Mouse (Mus musculus): ENCODE results near the gene Olfr543.

The Olfr543 gene

DNA sequence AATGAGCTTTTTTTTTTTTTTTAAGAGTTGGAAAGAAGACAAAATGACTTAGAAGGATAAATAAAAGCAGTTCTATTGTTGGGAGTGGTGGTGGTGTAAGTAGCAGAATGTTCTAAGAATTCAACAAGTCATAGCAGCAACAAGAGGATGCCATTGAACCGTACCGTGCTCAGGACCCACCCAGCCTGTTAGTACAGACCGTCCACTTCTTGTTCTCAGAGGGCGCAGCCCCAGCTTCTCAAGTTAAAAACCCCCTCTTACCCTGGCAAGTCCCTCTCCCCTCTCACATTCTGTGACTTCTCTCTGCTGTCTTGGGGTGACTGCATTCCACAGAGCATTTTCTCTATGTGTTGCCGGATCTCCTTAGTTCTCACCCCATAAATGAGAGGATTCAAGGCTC, 4.9 kb downstream of the Olfr543 start:
- DNase-seq (ENCODE audit: low spot score): no peak

DNA sequence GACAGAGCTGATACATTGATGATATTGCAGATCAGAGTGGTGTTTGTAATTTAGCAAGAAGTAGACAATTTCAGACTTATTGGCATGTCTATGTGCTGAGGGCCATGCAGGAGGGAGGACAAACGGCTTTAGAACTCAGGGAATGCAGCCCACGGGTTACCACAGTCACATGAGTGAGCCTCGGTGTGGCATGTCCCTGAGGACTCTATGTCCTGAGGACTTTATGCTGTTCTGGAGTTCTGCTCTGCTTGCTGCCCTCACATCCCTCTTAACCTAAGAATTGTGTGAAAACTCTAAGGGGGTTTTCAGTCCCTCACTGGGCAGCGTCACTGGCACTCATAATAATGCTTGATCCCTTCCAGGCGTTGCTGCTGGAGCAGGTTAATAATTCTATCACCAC, 8.8 kb downstream of the Olfr543 start:
- DNase-seq (ENCODE audit: low spot score): no peak

DNA sequence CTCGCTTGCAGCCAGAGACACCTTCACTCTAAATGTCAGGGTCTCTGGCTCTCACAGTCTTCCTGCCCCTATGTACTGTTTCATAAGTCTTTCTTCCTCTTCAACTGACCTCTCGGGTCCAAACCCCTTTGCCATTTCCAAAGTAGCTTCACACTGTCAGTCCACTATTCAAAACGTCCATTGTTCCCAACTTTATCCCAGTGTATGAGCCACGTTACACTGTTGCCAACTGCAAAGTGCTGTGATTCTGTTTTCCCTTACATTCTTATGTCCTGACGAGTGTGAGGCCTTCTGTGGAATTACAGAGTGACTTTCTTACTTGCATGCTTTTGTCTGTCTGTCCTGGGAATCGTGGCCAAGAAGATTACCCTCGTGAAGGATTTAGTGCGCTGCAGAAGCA, 13.9 kb downstream of the Olfr543 start:
- DNase-seq (ENCODE audit: low spot score): no peak

DNA sequence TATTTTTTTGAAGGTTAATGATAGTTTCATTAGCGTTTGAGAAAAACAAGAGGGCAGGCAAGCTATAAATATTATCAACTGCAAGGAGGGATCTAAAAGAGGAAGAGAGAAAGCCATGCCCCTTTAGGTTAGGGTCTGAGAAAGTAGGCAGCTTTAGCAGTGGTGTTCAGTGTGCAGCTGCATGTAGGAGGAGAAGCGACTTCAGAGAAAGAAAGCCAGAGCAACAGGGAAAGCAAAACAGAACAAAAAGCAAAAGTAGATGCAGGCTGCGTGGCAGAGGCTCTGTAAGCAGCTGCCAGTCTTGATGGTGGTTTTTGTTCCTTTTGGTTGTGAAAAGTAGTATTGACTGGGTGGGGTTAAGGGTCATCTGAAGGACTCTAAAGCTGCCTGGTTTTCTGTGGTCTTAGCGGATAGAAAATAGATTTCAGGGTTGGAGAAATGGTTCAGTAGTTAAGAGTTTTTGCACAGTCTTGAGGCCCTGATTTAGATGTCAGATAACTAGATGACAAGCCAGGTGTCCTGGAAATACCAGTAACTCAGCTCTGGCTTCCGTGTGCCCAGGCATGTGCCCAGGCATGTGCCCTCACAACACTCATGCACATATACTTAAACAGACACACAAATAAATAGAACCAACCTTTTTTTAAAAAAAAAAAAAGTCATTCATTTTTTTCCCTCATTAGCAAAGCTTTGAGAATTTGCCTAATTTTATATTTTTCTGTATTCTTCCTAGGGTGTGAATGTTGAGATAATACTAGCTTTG, 22.7 kb downstream of the Olfr543 start:
- no peak for DNase-seq (ENCODE audit: low spot score)

DNA sequence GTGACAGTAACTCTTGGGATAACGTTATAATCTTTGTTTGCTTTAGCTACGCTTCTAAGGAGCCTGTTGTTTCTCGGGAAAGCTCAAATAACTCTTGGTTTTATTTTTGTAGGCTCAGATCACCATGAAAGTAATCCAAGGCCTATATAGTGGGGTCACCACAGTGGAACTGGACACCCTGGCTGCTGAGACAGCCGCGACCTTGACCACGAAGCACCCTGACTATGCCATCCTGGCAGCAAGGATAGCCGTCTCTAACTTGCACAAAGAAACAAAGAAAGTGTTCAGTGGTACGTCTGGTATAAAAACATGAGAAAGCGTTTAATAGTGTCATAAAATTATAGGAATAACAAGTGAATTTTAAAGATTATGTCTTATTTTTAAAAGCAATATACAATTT, 35.0 kb downstream of the Olfr543 start:
- DNase-seq (ENCODE audit: low spot score): no peak

DNA sequence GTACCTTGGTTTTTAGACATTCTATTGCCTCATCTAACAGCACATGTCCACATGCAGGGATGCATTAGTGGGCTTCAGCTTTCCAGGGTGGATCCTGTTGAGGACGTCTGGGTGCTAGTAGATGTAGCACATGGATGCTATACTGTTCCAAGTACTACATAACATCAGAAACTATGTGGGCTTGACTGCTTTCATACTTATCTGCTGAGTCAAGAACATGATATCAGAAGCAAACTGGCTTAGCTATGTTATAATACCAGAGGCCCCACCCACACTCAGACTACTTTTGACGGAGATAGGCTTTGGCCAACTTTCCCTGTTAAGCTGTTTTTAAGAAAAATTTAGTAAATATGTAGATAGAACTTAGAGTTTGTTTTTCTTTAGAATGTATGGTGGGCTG, 37.2 kb downstream of the Olfr543 start:
- peak; percentile 77 for DNase-seq (ENCODE audit: low spot score)

DNA sequence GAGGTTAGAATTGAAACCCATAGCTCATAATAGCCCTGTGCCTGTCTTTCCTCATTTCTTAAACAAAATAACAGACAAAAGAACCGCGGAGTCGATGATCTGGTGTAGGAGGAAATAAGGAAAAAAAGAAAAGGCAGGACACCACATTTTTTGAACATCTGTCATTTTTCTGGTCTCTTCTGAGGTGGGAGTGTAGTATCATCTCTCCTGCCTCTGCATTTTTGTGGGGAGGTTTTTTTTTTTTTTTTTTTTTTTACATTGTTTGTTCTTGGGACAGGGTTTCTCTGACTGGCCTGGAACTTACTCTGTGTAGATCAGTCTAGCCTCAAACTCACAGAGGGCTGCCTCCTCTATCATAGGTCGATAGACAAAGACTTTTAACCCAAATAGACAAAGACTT, 39.0 kb downstream of the Olfr543 start:
- no peak for DNase-seq (ENCODE audit: low spot score)

DNA sequence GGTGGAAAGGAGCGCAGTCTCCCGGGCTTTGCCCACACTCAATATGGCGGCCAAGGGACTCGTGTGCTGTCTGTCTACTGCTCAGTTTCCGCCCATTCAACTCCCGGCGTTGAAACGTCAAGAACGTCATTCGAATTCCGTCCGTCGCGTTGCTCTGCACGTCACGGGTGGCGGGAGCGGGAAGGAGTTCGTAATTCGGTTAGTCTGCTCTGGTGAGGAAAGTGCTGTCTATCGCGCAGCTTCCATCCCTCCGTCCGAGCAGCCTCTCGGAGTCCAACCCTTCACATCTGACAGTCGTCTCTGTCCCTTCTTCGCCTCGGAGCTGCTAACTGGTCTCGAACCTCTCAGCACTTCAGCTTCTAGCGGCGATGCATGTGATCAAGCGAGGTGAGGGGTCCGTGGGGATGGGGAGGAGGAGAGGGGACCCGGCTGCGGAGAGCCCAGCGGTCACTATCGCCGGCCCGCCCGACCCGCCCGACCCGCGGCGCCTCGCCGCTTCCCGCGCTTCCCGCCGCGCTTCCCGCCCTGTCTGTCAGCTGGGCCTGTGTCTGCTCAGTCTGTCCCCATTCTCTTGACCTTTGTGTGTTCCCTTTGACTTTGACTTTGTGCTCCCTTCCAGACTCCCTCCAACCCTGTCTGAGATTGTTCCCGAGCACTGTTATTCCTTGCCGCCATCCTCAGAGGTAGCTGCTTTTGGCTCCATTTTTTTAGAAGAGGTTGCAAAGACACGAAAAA, 39.7 kb downstream of the Olfr543 start, which contains the start of gene Rrm1:
Gene Rrm1, plus strand, starts transcription at position 39 of the 735 bp plus-strand sequence.
- DNase-seq (ENCODE audit: low spot score): peak; percentile 98

DNA sequence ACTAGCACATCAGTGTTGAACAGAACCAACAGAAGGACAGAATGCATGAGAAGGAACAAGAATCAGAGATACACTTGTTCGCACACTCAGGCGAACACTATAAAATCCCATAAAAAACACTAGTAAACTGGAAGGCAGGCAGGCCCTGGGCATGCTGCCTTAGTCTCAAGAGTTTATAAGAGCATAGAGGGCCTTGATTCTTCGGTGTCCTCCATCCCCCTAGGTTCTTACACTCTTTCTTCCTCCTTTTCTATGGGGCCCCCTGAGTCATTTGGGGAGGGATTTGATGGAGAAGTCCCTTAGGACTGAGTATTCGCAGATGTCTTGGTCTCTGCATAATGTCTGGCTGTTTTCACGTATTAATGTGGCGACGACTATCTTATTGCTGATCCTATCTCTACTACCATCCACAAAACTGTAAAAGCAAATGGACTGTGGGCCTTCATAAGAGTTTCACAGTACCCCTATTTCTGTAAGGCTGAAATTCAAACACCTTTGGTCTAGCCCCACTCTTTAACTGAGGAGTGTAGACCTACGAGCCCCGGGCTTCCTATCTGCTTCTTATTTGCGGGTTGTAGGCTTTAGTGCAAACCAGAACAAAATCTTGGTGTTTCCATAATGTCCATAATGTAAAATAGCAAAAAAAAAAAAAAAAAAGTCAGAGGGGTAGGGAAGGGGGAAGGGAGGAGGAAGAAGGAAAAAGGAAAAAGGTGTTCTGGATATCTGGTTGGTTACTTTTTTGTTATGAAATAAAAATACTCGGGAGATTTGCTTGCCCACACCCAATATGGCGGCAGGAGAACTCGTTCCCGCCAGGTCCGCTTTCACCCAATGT, 40.4 kb downstream of the Olfr543 start:
- no peak for DNase-seq (ENCODE audit: low spot score)

DNA sequence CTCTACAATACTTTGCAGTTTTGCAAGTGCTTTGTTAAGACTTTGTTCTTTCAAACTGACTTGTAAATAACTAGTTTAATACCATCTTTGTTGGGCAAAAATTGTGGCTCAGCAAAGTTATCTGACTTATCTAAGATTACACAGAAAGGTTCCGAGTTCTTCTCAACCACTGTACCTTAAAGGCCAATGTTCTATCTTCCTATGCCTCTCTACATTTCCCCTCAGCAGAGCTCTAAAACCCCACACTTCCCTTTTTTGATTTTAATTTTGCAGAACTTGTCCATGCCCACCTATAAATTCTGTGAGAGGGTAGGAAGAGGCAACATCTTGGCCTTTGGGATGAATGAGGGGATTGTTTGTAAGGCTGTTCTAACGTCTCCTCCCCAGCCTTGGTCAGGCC, 47.1 kb downstream of the Olfr543 start:
- DNase-seq (ENCODE audit: low spot score): no peak

All from c-Kit-positive CD71-positive TER-119-positive erythroid progenitor cells, embryonic 14.5 days (primary cell).